Mouse (Mus musculus): ENCODE measurements around the gene Snd1.

DNA sequence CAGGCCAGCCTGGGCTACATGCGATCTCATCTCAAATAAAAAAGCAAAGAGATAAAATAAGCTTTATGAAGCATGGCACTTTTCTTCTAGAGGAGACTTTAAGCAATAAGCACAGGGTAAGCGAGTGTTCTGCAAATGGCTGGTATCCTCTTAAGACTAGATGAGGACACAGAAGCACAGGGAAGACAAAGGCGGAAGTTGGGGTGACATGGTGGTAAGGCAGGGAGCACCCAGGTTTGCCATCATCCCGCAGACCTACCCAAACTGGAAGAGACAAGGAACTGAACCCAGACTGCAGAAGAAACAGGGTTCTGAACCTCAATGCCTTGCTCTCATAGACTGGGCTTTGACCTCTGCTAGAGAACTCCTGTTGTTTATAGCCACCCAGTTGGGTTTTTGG is 119.8 kb downstream of the Snd1 start:
- TF ChIP-seq CTCF (IDR thresholded peaks at IDR 0.05; ENCODE audit: low read depth, low read length) (no peak), GATA1 (IDR thresholded peaks at IDR 0.05; ENCODE audit: borderline replicate concordance, low read length) (no peak), POLR2AphosphoS5 (IDR thresholded peaks at IDR 0.05; ENCODE audit: insufficient replicate concordance, low read depth, low read length) (no peak)

All from G1E (cell line).